Mouse (Mus musculus) stomach, embryonic 15.5 days (tissue): ENCODE results near the gene Olig1. TPM values are rescaled to one million over a fixed set of nuclear protein-coding genes. Genes with fewer than 3 reads are reported as not detected.
"Not testable (repeated sequence)": the region's sequence is repeated elsewhere in the genome, so short reads cannot be mapped to it uniquely, and the experiment has no call there.

Source experiments
- ATAC-seq: fragments of 200-750 bp; cut with Nextera tagmentation; 2 replicates; pipeline ENCODE4 v1.8.0; 2017; ENCODE audit warnings: low read depth, moderate number of reproducible peaks, moderate TSS enrichment; ENCODE audit not compliant: insufficient read depth, low FRiP score
- H3K27ac ChIP-seq: fragments of 300-500 bp; sonication (generic); 2 replicates; pipeline ENCODE4 v1.5.1; 2015; ENCODE audit warnings: mild to moderate bottlenecking, inconsistent platforms
- H3K27me3 ChIP-seq: fragments of 300-500 bp; sonication (generic); replicated peaks from 2 replicates; pipeline ENCODE4 v1.6.1; 2015; ENCODE audit warnings: inconsistent platforms
- H3K36me3 ChIP-seq: fragments of 300-500 bp; sonication (generic); 2 replicates; pipeline ENCODE4 v1.6.1; 2015; ENCODE audit warnings: inconsistent platforms
- H3K4me1 ChIP-seq: fragments of 300-500 bp; sonication (generic); 2 replicates; pipeline ENCODE4 v1.6.1; 2015; ENCODE audit warnings: inconsistent platforms
- H3K4me2 ChIP-seq: fragments of 300-500 bp; sonication (generic); 2 replicates; pipeline ENCODE4 v1.6.1; 2015; ENCODE audit warnings: mild to moderate bottlenecking, inconsistent platforms
- H3K4me3 ChIP-seq: fragments of 300-500 bp; sonication (generic); replicated peaks from 2 replicates; pipeline ENCODE4 v1.5.1; 2015; ENCODE audit warnings: inconsistent platforms
- H3K9ac ChIP-seq: fragments of 300-500 bp; sonication (generic); 2 replicates; pipeline ENCODE4 v1.6.1; 2015; ENCODE audit warnings: inconsistent platforms
- H3K9me3 ChIP-seq: fragments of 300-500 bp; sonication (generic); 2 replicates; pipeline ENCODE4 v1.6.1; 2016; ENCODE audit warnings: inconsistent platforms
- WGBS: fragments of 180-500 bp; shearing (Covaris S2); methylation state at CpG from one replicate; pipeline ENCODE4 v1.1.7; 2015; 5-methylcytosine and 5-hydroxymethylcytosine counted together
- polyA plus RNA-seq: library from polyadenylated mRNA; unstranded; fragments of >200 nt; fragmentation: Nextera tagmentation; extraction: Ambion mirVana; gene quantifications from 2 replicates; pipeline ENCODE4 v1.2.1, GENCODE M21; 2015

Gene Olig1
- polyA plus RNA-seq, 1 experiment from 2014 or later: 0.12 TPM

GRCm38 (mm10) chr16:91227760-91228043 lies 41.9 kb upstream of the Olig1 start:
- Histone ChIP-seq H3K9me3 (no peaks in the 10 kb centered on the region; the same call in 1 of the 2 replicates), H3K27me3 (peaks cover 98% of the 10 kb centered on the region), H3K4me2 (no peak overlapping the region), H3K36me3 (no peaks in the 10 kb centered on the region), H3K27ac (no peak overlapping the region), H3K9ac (no peak overlapping the region), H3K4me3 (no peak overlapping the region), H3K4me1 (peaks cover 20% of the 10 kb centered on the region)
- ATAC-seq: no peak
- WGBS: 1% methylated on average over 6 of the region's 6 CpGs

GRCm38 (mm10) chr16:91228238-91229071 lies 41.1 kb upstream of the Olig1 start:
- Histone ChIP-seq H3K4me1 (peaks cover 19% of the 10 kb centered on the region), H3K27ac (no peak overlapping the region), H3K9ac (no peak overlapping the region), H3K4me2 (no peak overlapping the region), H3K36me3 (no peaks in the 10 kb centered on the region), H3K9me3 (no peaks in the 10 kb centered on the region; the same call in 1 of the 2 replicates), H3K27me3 (peaks cover 99% of the 10 kb centered on the region), H3K4me3 (no peak overlapping the region)
- WGBS: 2% methylated on average over 30 of the region's 30 CpGs
- ATAC-seq: no peak

GRCm38 (mm10) chr16:91229072-91229348 lies 40.6 kb upstream of the Olig1 start:
- Histone ChIP-seq H3K9me3 (no peaks in the 10 kb centered on the region; the same call in 1 of the 2 replicates), H3K36me3 (no peaks in the 10 kb centered on the region), H3K4me3 (no peak overlapping the region), H3K4me2 (no peak overlapping the region), H3K9ac (no peak overlapping the region), H3K4me1 (peaks cover 19% of the 10 kb centered on the region), H3K27ac (no peak overlapping the region), H3K27me3 (peaks cover 99% of the 10 kb centered on the region)
- no peak for ATAC-seq
- 3% methylated on average over 10 of the region's 10 CpGs for WGBS

GRCm38 (mm10) chr16:91229643-91230042 lies 39.9 kb upstream of the Olig1 start:
- 15% methylated on average over 8 of the region's 8 CpGs for WGBS
- Histone ChIP-seq H3K4me2 (no peak overlapping the region), H3K27ac (no peak overlapping the region), H3K9ac (no peak overlapping the region), H3K4me1 (peaks cover 17% of the 10 kb centered on the region), H3K9me3 (no peaks in the 10 kb centered on the region; the same call in 1 of the 2 replicates), H3K4me3 (no peak overlapping the region), H3K27me3 (peaks cover 99% of the 10 kb centered on the region), H3K36me3 (no peaks in the 10 kb centered on the region)
- no peak for ATAC-seq

GRCm38 (mm10) chr16:91231781-91232469 lies 37.6 kb upstream of the Olig1 start:
- H3K27me3 ChIP-seq: peaks cover 97% of the 10 kb centered on the region
- H3K9ac ChIP-seq: no peak overlapping the region
- ATAC-seq: no peak
- no peaks in the 10 kb centered on the region for H3K36me3 ChIP-seq
- H3K27ac ChIP-seq: no peak overlapping the region
- H3K9me3 ChIP-seq: no peaks in the 10 kb centered on the region; the same call in 1 of the 2 replicates
- no peak overlapping the region for H3K4me2 ChIP-seq
- 4% methylated on average over 26 of the region's 26 CpGs for WGBS
- H3K4me1 ChIP-seq: peaks cover 4% of the 10 kb centered on the region
- no peak overlapping the region for H3K4me3 ChIP-seq

GRCm38 (mm10) chr16:91232470-91233240 lies 36.9 kb upstream of the Olig1 start:
- WGBS: 4% methylated on average over 25 of the region's 25 CpGs
- H3K27ac ChIP-seq: no peak overlapping the region
- no peak overlapping the region for H3K4me3 ChIP-seq
- H3K4me2 ChIP-seq: no peak overlapping the region
- H3K27me3 ChIP-seq: peaks cover 97% of the 10 kb centered on the region
- H3K9ac ChIP-seq: no peak overlapping the region
- H3K36me3 ChIP-seq: no peaks in the 10 kb centered on the region
- H3K9me3 ChIP-seq: no peaks in the 10 kb centered on the region; the same call in 1 of the 2 replicates
- H3K4me1 ChIP-seq: no peaks in the 10 kb centered on the region; the same call in 1 of the 2 replicates
- no peak for ATAC-seq

- H3K9me3 ChIP-seq: no peaks in the 10 kb centered on the region
- H3K9ac ChIP-seq: no peak overlapping the region
- H3K4me1 ChIP-seq: no peaks in the 10 kb centered on the region; the same call in 1 of the 2 replicates
- WGBS: 21% methylated on average over 11 of the region's 11 CpGs
- H3K36me3 ChIP-seq: no peaks in the 10 kb centered on the region
- no peak for ATAC-seq
- no peak overlapping the region for H3K4me2 ChIP-seq
- no peak overlapping the region for H3K27ac ChIP-seq
- peaks cover 92% of the 10 kb centered on the region for H3K27me3 ChIP-seq
- no peak overlapping the region for H3K4me3 ChIP-seq
These were observed 36.2 kb upstream of the Olig1 start for GRCm38 (mm10) chr16:91233241-91233944.

GRCm38 (mm10) chr16:91239024-91239423 lies 30.5 kb upstream of the Olig1 start:
- WGBS: 61% methylated on average over 4 of the region's 4 CpGs
- H3K27me3 ChIP-seq: peaks cover 50% of the 10 kb centered on the region

GRCm38 (mm10) chr16:91246292-91246691 lies 23.3 kb upstream of the Olig1 start:
- Histone ChIP-seq H3K4me1 (no peaks in the 10 kb centered on the region), H3K36me3 (no peaks in the 10 kb centered on the region), H3K9ac (no peak overlapping the region), H3K4me3 (no peak overlapping the region), H3K27ac (no peak overlapping the region), H3K4me2 (no peak overlapping the region), H3K9me3 (no peaks in the 10 kb centered on the region), H3K27me3 (0 out of 2 replicates have a peak, but pooled peaks cover 11% of the 10 kb centered on the region)
- ATAC-seq: no peak
- WGBS: 54% methylated on average over 9 of the region's 9 CpGs

More at GRCm38 (mm10) chr16:91239024-91239423, 30.5 kb upstream of the Olig1 start:
- no peak for ATAC-seq
- no peaks in the 10 kb centered on the region for H3K36me3 ChIP-seq
- H3K9ac ChIP-seq: no peak overlapping the region
- H3K4me1 ChIP-seq: no peaks in the 10 kb centered on the region; the same call in 1 of the 2 replicates
- no peak overlapping the region for H3K4me2 ChIP-seq
- H3K4me3 ChIP-seq: no peak overlapping the region
- H3K27ac ChIP-seq: no peak overlapping the region
- H3K9me3 ChIP-seq: no peaks in the 10 kb centered on the region

GRCm38 (mm10) chr16:91255419-91256164 lies 14.0 kb upstream of the Olig1 start:
- H3K27ac ChIP-seq, H3K9ac ChIP-seq, H3K9me3 ChIP-seq, H3K4me3 ChIP-seq, H3K36me3 ChIP-seq, ATAC-seq, H3K4me1 ChIP-seq: not testable (repeated sequence)
- WGBS: 15% methylated on average over 22 of the region's 28 CpGs
- peaks cover 25% of the 10 kb centered on the region for H3K27me3 ChIP-seq
- H3K4me2 ChIP-seq: peak overlapping the region; percentile 27; the same call in 1 of the 2 replicates

GRCm38 (mm10) chr16:91258956-91259355 lies 10.6 kb upstream of the Olig1 start:
- Histone ChIP-seq H3K36me3 (no peaks in the 10 kb centered on the region), H3K9me3 (no peaks in the 10 kb centered on the region), H3K4me1 (no peaks in the 10 kb centered on the region), H3K9ac (no peak overlapping the region), H3K4me3 (no peak overlapping the region), H3K27me3 (peaks cover 32% of the 10 kb centered on the region), H3K27ac (no peak overlapping the region), H3K4me2 (no peak overlapping the region)
- ATAC-seq: no peak
- 46% methylated on average over 3 of the region's 3 CpGs for WGBS
